Mouse (Mus musculus) cerebellum, adult 2 months (tissue): ENCODE data around the gene Prkag2. TPM values are rescaled to one million over a fixed set of nuclear protein-coding genes. Genes with fewer than 3 reads are reported as not detected.

ENCODE experiments used
- DNase-seq, 2 experiments: peaks; one replicate each; pipeline ENCODE4 v3.0.0; 2021
- H3K27ac ChIP-seq: fragments of 200-500 bp; 2 replicates; pipeline ENCODE4 v1.5.1; 2012; ENCODE audit warnings: low read length, control low read depth, inconsistent platforms; ENCODE audit not compliant: insufficient read depth
- H3K27me3 ChIP-seq: fragments of 200-500 bp; 2 replicates; pipeline ENCODE4 v1.6.1; 2012; ENCODE audit warnings: inconsistent platforms, mild to moderate bottlenecking, low read length, moderate library complexity; ENCODE audit not compliant: control insufficient read depth, insufficient read depth
- H3K4me1 ChIP-seq: fragments of 200-500 bp; 2 replicates; pipeline ENCODE4 v1.6.1; 2011; ENCODE audit warnings: low read length; ENCODE audit not compliant: control insufficient read depth, insufficient read depth
- H3K4me3 ChIP-seq: fragments of 200-500 bp; replicated peaks from 2 replicates; pipeline ENCODE3; 2011; ENCODE audit warnings: mild to moderate bottlenecking, low read depth, low read length, control low read depth; ENCODE audit not compliant: insufficient read depth
- CTCF ChIP-seq: fragments of 200-500 bp; IDR thresholded peaks from 2 replicates; pipeline ENCODE4 v1.5.1; 2011; ENCODE audit warnings: low read depth, mild to moderate bottlenecking, control low read depth, low read length, moderate library complexity, borderline replicate concordance; ENCODE audit not compliant: insufficient read depth
- POLR2A ChIP-seq: fragments of 200-500 bp; IDR thresholded peaks from 2 replicates; pipeline ENCODE4 v1.6.1; 2011; ENCODE audit warnings: low read length, control low read depth, borderline replicate concordance; ENCODE audit not compliant: insufficient read depth
- WGBS: fragments of 180-500 bp; shearing (Covaris S2); methylation state at CpG from one replicate; pipeline ENCODE4 v1.1.7; 2018; 5-methylcytosine and 5-hydroxymethylcytosine counted together
- polyA plus RNA-seq: library from polyadenylated mRNA; depleted of rRNA; stranded (reverse); fragments of >200 nt; gene quantifications from 2 replicates; pipeline ENCODE4 v1.2.3, GENCODE M21; 2012; rRNA removed

Gene Prkag2
- polyA plus RNA-seq, 1 experiment = 92.0 TPM

DNA sequence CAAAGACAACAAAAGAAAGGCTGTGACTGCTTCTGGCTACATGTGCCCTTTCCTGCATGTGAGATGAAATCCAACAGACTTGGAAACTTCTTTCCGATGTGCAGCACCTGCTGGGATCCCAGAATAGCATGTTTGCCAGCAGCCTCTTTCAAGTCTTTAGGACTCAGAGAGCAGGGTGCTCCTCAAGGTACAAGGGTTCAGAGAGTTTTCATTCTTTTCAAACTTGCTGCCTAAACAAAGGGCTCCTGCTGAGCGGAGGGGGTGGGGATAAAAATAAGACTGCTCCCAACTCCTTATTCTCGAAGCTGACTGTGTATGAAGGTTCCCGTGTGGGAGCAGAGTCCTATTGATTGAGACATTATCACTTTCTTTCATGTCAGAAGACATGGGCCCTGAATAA is 283.3 kb downstream of the Prkag2 start:
- 28% methylated on average over 4 of the region's 4 CpGs for WGBS

GRCm38 (mm10) chr5:24813946-24814345 is 286.5 kb downstream of the Prkag2 start:
- no peak for DNase-seq
- TF ChIP-seq CTCF = no peak
- TF ChIP-seq POLR2A = no peak
- Histone ChIP-seq H3K4me3 (no peak overlapping the region), H3K4me1 (no peaks in the 10 kb centered on the region), H3K27ac (no peak overlapping the region), H3K27me3 (no peaks in the 10 kb centered on the region)
- 79% methylated on average over 3 of the region's 3 CpGs for WGBS

More for the DNA sequence above, 283.3 kb downstream of the Prkag2 start:
- no peak for DNase-seq
- no peak overlapping the region for H3K27ac ChIP-seq
- peaks cover 11% of the 10 kb centered on the region for H3K4me1 ChIP-seq
- no peak overlapping the region for H3K4me3 ChIP-seq
- TF ChIP-seq CTCF = no peak
- no peak for TF ChIP-seq POLR2A
- no peaks in the 10 kb centered on the region for H3K27me3 ChIP-seq

- Histone ChIP-seq H3K4me1 (no peaks in the 10 kb centered on the region), H3K27ac (no peak overlapping the region), H3K27me3 (no peaks in the 10 kb centered on the region), H3K4me3 (no peak overlapping the region)
- WGBS = 74% methylated on average over 4 of the region's 4 CpGs
- no peak for TF ChIP-seq POLR2A
- TF ChIP-seq CTCF = no peak
- DNase-seq = no peak
Measured at GRCm38 (mm10) chr5:24813005-24813404, 287.4 kb downstream of the Prkag2 start.

Other genes starting within 250 kb of the Prkag2 start
- gene Galntl5, start 80.8 kb upstream of the Prkag2 start, polyA plus RNA-seq = not detected in 2 replicates
- 44.2 and 47.7 TPM in 2 replicates for gene Galnt11, start 121.3 kb upstream of the Prkag2 start, polyA plus RNA-seq
- gene E130116L18Rik, start 122.5 kb upstream of the Prkag2 start, polyA plus RNA-seq = not detected in 2 replicates